Mouse (Mus musculus): ENCODE results near the gene Hdac2. TPM values are rescaled to one million over a fixed set of nuclear protein-coding genes. Genes with fewer than 3 reads are reported as not detected.

Hdac2 gene
- polyA plus RNA-seq, 1 experiment from 2014 or later = 223 TPM

GRCm38 (mm10) chr10:37014274-37015107, 40.1 kb downstream of the Hdac2 start:
- Histone ChIP-seq H3K4me2 (no peak overlapping the region), H3K4me1 (no peaks in the 10 kb centered on the region), H3K27me3 (no peaks in the 10 kb centered on the region), H3K36me3 (no peaks in the 10 kb centered on the region), H3K4me3 (no peak overlapping the region), H3K9ac (no peak overlapping the region), H3K27ac (no peak overlapping the region), H3K9me3 (no peaks in the 10 kb centered on the region)
- 41% methylated on average over 8 of the region's 8 CpGs for WGBS
- ATAC-seq (ENCODE audit: insufficient number of reproducible peaks, low FRiP score, low TSS enrichment, low read depth) = 0 out of 2 replicates have a peak, but pooled peaks have one; percentile 48

- no peaks in the 10 kb centered on the region for H3K4me1 ChIP-seq
- no peaks in the 10 kb centered on the region for H3K27me3 ChIP-seq
- 49% methylated on average over 2 of the region's 2 CpGs for WGBS
- H3K4me3 ChIP-seq = no peak overlapping the region
- H3K9ac ChIP-seq = no peak overlapping the region
- no peaks in the 10 kb centered on the region for H3K9me3 ChIP-seq
- no peak for ATAC-seq (ENCODE audit: insufficient number of reproducible peaks, low FRiP score, low TSS enrichment, low read depth)
- H3K27ac ChIP-seq = no peak overlapping the region
- H3K36me3 ChIP-seq = no peaks in the 10 kb centered on the region
- H3K4me2 ChIP-seq = no peak overlapping the region
Observed at GRCm38 (mm10) chr10:37015729-37016128, 41.4 kb downstream of the Hdac2 start.

- H3K9me3 ChIP-seq = no peaks in the 10 kb centered on the region
- no peak overlapping the region for H3K4me2 ChIP-seq
- no peak overlapping the region for H3K9ac ChIP-seq
- H3K27me3 ChIP-seq = no peaks in the 10 kb centered on the region
- no peak overlapping the region for H3K27ac ChIP-seq
- ATAC-seq (ENCODE audit: insufficient number of reproducible peaks, low FRiP score, low TSS enrichment, low read depth) = no peak
- H3K4me1 ChIP-seq = no peaks in the 10 kb centered on the region
- no peaks in the 10 kb centered on the region for H3K36me3 ChIP-seq
- H3K4me3 ChIP-seq = no peak overlapping the region
- WGBS = 64% methylated on average over 2 of the region's 2 CpGs
Observed at GRCm38 (mm10) chr10:37016200-37016599, 41.9 kb downstream of the Hdac2 start.

DNA sequence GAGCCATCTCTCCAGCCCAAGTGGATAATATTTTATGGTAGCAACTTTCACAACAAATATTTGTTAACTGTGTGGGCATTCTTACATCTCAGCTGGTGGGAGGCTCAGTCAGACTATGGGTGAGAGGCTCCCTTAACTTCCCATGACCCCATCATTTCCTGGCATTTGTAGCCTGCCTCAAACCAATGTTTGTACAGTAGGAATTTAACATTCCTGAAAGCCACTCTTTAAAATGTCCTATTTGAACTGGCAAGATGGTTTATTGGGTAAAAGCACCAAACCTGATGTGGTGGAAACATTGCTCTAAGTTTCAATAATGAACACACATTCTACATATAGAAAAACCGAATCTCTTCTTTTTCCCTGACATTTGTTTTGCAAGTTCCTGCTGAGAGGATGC, 50.0 kb downstream of the Hdac2 start:
- no peak overlapping the region for H3K9ac ChIP-seq
- H3K4me3 ChIP-seq = no peak overlapping the region
- no peak for ATAC-seq (ENCODE audit: insufficient number of reproducible peaks, low FRiP score, low TSS enrichment, low read depth)
- no peaks in the 10 kb centered on the region for H3K27me3 ChIP-seq
- H3K36me3 ChIP-seq = no peaks in the 10 kb centered on the region
- WGBS = 38% methylated on average over 1 of the region's 1 CpGs
- H3K4me1 ChIP-seq = no peaks in the 10 kb centered on the region
- H3K27ac ChIP-seq = no peak overlapping the region
- H3K9me3 ChIP-seq = no peaks in the 10 kb centered on the region
- no peak overlapping the region for H3K4me2 ChIP-seq

- no peak overlapping the region for H3K27ac ChIP-seq
- H3K27me3 ChIP-seq = no peaks in the 10 kb centered on the region
- H3K36me3 ChIP-seq = no peaks in the 10 kb centered on the region
- WGBS = 80% methylated on average over 2 of the region's 2 CpGs
- no peak overlapping the region for H3K4me2 ChIP-seq
- no peaks in the 10 kb centered on the region for H3K9me3 ChIP-seq
- ATAC-seq (ENCODE audit: insufficient number of reproducible peaks, low FRiP score, low TSS enrichment, low read depth) = no peak
- H3K4me1 ChIP-seq = no peaks in the 10 kb centered on the region
- no peak overlapping the region for H3K9ac ChIP-seq
- H3K4me3 ChIP-seq = no peak overlapping the region
Observed at GRCm38 (mm10) chr10:37028651-37029050, 54.3 kb downstream of the Hdac2 start.

GRCm38 (mm10) chr10:37035090-37035497, 60.8 kb downstream of the Hdac2 start:
- no peaks in the 10 kb centered on the region for H3K4me1 ChIP-seq
- H3K9me3 ChIP-seq = no peaks in the 10 kb centered on the region
- no peak overlapping the region for H3K4me2 ChIP-seq
- no peak for ATAC-seq (ENCODE audit: insufficient number of reproducible peaks, low FRiP score, low TSS enrichment, low read depth)
- H3K27me3 ChIP-seq = no peaks in the 10 kb centered on the region
- H3K27ac ChIP-seq = no peak overlapping the region
- 46% methylated on average over 7 of the region's 7 CpGs for WGBS
- H3K36me3 ChIP-seq = no peaks in the 10 kb centered on the region
- H3K9ac ChIP-seq = no peak overlapping the region
- no peak overlapping the region for H3K4me3 ChIP-seq

DNA sequence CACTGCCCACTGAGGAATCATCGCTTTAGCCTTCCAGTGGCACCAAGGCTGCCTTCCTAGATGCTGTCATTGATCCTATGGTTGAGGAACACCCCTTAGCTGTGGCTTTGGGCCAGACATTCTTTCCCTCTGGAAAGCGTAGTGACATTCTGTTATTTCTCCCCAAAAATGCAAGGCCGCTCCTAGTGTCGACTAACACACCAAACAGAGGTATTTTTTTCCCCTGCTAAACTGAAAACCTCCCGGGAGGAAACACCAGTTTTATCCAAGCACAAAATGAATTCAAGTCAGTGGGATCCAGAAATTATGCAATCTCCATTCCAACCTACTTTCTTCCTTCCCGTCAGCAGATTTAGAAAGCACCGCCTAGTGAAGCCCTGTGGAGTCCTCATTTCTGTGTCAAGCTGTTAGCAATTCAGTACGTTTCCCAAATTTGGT, 73.3 kb downstream of the Hdac2 start:
- Histone ChIP-seq H3K9ac (no peak overlapping the region), H3K27me3 (no peaks in the 10 kb centered on the region), H3K4me2 (no peak overlapping the region), H3K9me3 (no peaks in the 10 kb centered on the region), H3K4me3 (no peak overlapping the region), H3K27ac (peak overlapping the region; percentile 74), H3K36me3 (no peaks in the 10 kb centered on the region), H3K4me1 (peaks cover 5% of the 10 kb centered on the region)
- ATAC-seq (ENCODE audit: insufficient number of reproducible peaks, low FRiP score, low TSS enrichment, low read depth) = no peak
- 38% methylated on average over 8 of the region's 8 CpGs for WGBS

Other genes starting within 250 kb of the Hdac2 start
- gene Marcks, start 164.4 kb downstream of the Hdac2 start, polyA plus RNA-seq (2015; fragmentation: Nextera tagmentation; extraction: Ambion mirVana) = 126 and 148 TPM in 2 replicates